Mouse (Mus musculus) hindlimb bud, embryonic 11.5 days (tissue): Measurements from ENCODE around the gene Tnxb.

ENCODE experiments used
- DNase-seq: peaks from one replicate; pipeline ENCODE4 v3.0.0-alpha.2; 2012; ENCODE audit warnings: low read depth, low spot score; ENCODE audit errors: extremely low spot score

The Tnxb gene

GRCm38 (mm10) chr17:34643379-34643778, 27.0 kb upstream of the Tnxb start:
- no peak for DNase-seq

GRCm38 (mm10) chr17:34643944-34644343, 26.4 kb upstream of the Tnxb start:
- no peak for DNase-seq

- DNase-seq, result peak; percentile 96
These were observed 25.7 kb upstream of the Tnxb start, which contains the start of gene Fkbpl for GRCm38 (mm10) chr17:34644608-34645007. Gene Fkbpl, plus strand, starts transcription at chr17:34644764.

- no peak for DNase-seq
These were observed 25.0 kb upstream of the Tnxb start for GRCm38 (mm10) chr17:34645256-34645829.

GRCm38 (mm10) chr17:34645831-34646511, 24.4 kb upstream of the Tnxb start:
- DNase-seq, result no peak

- peak; percentile 93 for DNase-seq
These were observed 23.2 kb upstream of the Tnxb start, which contains the start of gene Atf6b for GRCm38 (mm10) chr17:34646906-34647787. Gene Atf6b, plus strand, starts transcription at chr17:34647146.

- no peak for DNase-seq
These were observed 22.0 kb upstream of the Tnxb start for GRCm38 (mm10) chr17:34648141-34648890.

GRCm38 (mm10) chr17:34649106-34649864, 21.1 kb upstream of the Tnxb start:
- DNase-seq, result no peak

DNA sequence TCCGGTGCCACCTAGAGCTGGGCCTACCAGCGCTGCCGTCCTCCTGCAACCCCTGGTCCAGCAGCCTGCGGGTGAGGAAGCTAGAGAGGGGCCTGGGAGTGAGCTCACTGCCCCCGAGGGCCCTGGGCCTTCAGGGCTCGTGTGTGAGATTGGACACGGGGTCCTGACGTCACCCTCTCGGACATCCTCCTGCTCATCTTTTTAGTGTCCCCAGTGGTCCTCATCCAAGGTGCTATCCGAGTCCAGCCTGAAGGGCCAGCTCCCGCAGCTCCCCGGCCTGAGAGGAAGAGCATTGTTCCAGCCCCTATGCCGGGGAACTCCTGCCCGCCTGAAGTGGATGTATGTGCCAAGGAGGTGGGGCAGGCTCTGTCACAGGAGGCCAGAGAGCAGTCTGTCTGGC, 19.6 kb upstream of the Tnxb start:
- DNase-seq, result no peak

- DNase-seq, result no peak
These were observed 18.7 kb upstream of the Tnxb start for GRCm38 (mm10) chr17:34651507-34652221.

DNA sequence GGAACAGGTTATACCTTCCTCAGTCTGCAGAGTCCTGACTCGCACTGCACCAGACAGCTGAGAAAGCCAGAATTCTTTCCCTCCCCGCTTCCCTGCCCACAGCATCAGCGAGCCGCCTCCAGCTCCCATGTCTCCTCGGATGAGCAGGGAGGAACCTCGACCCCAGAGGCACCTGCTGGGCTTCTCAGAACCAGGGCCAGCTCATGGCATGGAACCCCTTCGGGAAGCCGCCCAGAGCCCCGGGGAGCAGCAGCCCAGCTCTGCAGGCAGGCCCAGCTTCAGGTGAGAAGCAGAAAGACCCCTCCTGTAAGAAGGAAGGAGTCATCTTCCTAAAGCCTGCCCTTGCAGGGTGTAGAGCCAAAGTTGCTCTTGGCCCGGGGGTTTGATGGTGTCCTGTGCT, 17.8 kb upstream of the Tnxb start:
- no peak for DNase-seq

GRCm38 (mm10) chr17:34652985-34653384, 17.4 kb upstream of the Tnxb start:
- no peak for DNase-seq

DNA sequence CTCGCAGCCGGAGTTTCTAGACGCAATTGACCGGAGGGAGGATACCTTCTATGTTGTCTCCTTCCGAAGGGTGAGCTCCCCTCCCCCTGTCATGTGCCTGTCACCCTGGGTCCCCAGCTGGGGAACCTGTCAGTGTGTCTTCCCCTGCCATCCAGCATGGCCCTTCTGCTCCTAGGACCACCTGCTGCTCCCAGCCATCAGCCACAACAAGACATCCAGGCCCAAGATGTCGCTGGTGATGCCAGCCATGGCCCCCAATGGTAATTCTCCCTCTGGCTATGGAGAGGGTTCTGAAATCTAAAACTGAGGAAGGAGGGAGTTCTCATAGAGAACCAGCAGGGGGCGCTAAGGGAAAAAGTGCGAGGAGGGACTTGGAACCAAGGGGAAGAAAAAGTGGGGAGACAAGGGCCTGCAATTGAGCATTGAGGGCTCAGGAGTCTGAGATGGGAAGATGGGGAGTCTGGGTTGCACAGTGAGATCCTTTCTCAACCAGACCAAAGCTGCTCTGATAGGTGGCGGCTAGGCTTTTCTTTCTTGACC, 16.5 kb upstream of the Tnxb start:
- no peak for DNase-seq

GRCm38 (mm10) chr17:34654392-34654791, 15.9 kb upstream of the Tnxb start:
- no peak for DNase-seq

DNA sequence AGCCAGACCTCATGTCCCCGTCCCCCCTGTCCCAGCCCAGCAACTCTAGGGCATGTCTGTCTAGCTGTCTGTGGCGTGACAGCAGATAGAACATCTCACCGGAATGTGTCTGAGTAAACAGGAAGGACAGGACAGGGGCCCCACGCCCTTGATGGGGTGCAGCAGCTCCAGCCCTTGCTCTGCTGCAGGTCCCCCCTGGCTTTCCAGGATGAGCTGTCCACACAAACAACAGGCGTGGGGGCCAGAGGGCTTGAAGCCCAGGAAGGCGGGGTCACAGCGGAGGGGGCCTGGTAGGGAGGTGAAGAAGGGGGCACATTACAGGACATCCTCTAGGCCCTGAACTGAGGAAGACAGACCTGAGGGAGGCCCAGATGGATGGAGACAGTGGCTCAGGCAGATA, 15.2 kb upstream of the Tnxb start:
- no peak for DNase-seq

- DNase-seq, result no peak
These were observed 14.7 kb upstream of the Tnxb start for GRCm38 (mm10) chr17:34655581-34655991.

- no peak for DNase-seq
These were observed 13.7 kb upstream of the Tnxb start for GRCm38 (mm10) chr17:34656666-34657065.

- no peak for DNase-seq
These were observed 13.1 kb upstream of the Tnxb start for GRCm38 (mm10) chr17:34657271-34657670.

GRCm38 (mm10) chr17:34658145-34658544, 12.2 kb upstream of the Tnxb start:
- DNase-seq, result no peak
